Mouse (Mus musculus): Measurements from ENCODE around the gene Itpr2. TPM values are rescaled to one million over a fixed set of nuclear protein-coding genes. Genes with fewer than 3 reads are reported as not detected.

The Itpr2 gene
- total RNA-seq, 2 experiments from 2014 or later = 19.2 to 20.8 TPM

DNA sequence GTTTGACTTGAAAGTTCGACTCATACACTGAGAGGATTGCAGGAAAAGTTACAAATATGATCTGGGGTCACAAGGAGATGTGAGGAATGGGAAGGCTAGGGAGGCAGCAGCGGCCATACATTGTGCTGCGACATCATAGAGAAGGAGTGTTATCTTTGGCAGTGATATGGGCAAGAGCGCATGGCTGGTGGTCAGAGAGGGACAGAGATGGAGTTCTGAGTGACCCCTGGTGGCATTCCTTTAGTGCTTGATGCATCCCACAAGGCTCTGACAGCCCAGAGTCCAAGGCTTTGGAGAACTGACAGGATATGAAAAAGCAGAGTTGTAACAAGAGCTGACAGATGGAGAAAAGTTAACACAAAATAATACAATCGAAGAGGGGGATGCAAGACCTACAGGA, 334.8 kb downstream of the Itpr2 start:
- no peak for DNase-seq (ENCODE audit: low spot score in 2 of 2)
- intact Hi-C loops (cut with DNase I) = no loop called here

- no peak for DNase-seq (ENCODE audit: low spot score in 2 of 2)
- intact Hi-C loops (cut with DNase I) = no loop called here
Observed at GRCm38 (mm10) chr6:146159641-146160040, 342.4 kb downstream of the Itpr2 start.

- no peak for DNase-seq (ENCODE audit: low spot score in 2 of 2)
- intact Hi-C loops (cut with DNase I) = no loop called here
Observed at GRCm38 (mm10) chr6:146158717-146159116, 343.3 kb downstream of the Itpr2 start.

GRCm38 (mm10) chr6:146157983-146158535, 344.0 kb downstream of the Itpr2 start:
- peak; percentile 10 to 16 for DNase-seq (ENCODE audit: low spot score in 2 of 2)
- intact Hi-C loops (cut with DNase I) = no loop called here

GRCm38 (mm10) chr6:146157099-146157498, 344.9 kb downstream of the Itpr2 start:
- intact Hi-C loops (cut with DNase I) = no loop called here
- no peak for DNase-seq (ENCODE audit: low spot score in 2 of 2)

GRCm38 (mm10) chr6:146156536-146156935, 345.5 kb downstream of the Itpr2 start:
- intact Hi-C loops (cut with DNase I) = no loop called here
- DNase-seq (ENCODE audit: low spot score in 2 of 2) = peak in 1 of 2 experiments; percentile 39

GRCm38 (mm10) chr6:146155156-146155734, 346.8 kb downstream of the Itpr2 start:
- DNase-seq (ENCODE audit: low spot score in 2 of 2) = peak in 1 of 2 experiments; percentile 53
- intact Hi-C loops (cut with DNase I) = no loop called here

DNA sequence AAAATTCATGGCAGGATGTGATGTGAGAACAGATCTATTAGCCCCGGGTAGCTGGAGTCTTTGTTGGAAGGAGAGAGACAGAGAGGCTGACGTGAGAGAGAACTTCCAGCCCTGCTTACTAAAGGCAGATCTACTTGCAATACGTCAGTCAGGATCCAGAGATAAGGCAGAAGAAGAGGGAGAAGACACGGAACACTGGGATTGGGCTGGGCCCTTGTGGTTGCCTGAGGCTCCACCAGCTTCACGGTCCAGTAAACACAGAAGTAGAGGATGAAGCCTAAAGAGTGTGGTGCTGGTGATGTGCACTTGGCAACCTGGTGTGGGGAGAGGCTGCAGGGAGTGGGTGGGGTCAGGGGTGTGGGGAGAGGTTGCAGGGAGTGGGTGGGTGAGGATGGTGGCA, 349.2 kb downstream of the Itpr2 start:
- intact Hi-C loops (cut with DNase I) = no loop called here
- DNase-seq (ENCODE audit: low spot score in 2 of 2) = no peak

- intact Hi-C loops (cut with DNase I) = no loop called here
- DNase-seq (ENCODE audit: low spot score in 2 of 2) = peak in 1 of 2 experiments; percentile 37
Observed at GRCm38 (mm10) chr6:146140966-146141585, 360.9 kb downstream of the Itpr2 start.

- DNase-seq (ENCODE audit: low spot score in 2 of 2) = no peak
- intact Hi-C loops (cut with DNase I) = no loop called here
Observed at GRCm38 (mm10) chr6:146140171-146140570, 361.9 kb downstream of the Itpr2 start.

DNA sequence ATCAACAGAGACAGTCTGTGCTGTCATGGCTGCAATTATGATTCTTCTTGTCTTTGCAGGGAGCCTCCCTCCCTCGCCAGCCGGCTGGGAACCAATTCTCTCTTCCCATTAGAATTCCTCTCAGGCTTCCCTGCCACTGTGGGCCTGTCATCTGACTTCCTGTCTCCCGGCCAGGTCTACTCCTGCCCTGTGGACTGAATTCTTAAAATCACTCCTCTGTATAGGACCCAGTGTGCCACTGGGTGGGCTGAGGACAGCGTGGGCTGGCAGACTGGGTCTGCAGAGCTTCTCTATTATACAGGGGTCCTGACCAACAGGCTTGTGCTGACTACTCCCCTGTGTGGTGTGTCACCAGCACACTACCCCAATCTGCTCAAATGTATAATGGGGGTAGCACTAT, 365.4 kb downstream of the Itpr2 start:
- intact Hi-C loops (cut with DNase I) = no loop called here
- DNase-seq (ENCODE audit: low spot score in 2 of 2) = peak; percentile 44 to 62

GRCm38 (mm10) chr6:146136244-146136643, 365.8 kb downstream of the Itpr2 start:
- intact Hi-C loops (cut with DNase I) = no loop called here
- no peak for DNase-seq (ENCODE audit: low spot score in 2 of 2)

GRCm38 (mm10) chr6:146135291-146135690, 366.7 kb downstream of the Itpr2 start:
- no peak for DNase-seq (ENCODE audit: low spot score in 2 of 2)
- intact Hi-C loops (cut with DNase I) = no loop called here

DNA sequence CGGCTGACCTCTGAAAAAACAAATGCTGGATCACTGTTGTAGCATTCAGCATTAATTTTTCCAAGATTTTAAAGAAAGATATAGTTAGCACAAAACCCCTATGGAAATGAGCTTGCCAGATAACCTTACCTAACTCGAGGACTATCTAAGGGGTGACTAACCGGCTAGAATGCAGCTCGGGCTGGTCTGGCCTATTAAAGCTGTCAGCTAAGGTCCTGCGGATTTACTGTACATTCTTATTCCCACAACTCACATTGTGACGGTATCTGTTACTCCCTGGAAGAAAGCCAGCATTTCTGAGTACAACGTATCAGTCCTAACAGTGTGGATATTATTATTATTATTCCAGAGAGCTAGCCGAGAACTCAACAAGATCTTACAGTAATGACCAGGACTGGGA, 368.1 kb downstream of the Itpr2 start:
- intact Hi-C loops (cut with DNase I) = no loop called here
- no peak for DNase-seq (ENCODE audit: low spot score in 2 of 2)

- no peak for DNase-seq (ENCODE audit: low spot score in 2 of 2)
- intact Hi-C loops (cut with DNase I) = no loop called here
Observed at GRCm38 (mm10) chr6:146129066-146129465, 373.0 kb downstream of the Itpr2 start.

GRCm38 (mm10) chr6:146126823-146127681, 375.0 kb downstream of the Itpr2 start:
- intact Hi-C loops (cut with DNase I) = no loop called here

DNA sequence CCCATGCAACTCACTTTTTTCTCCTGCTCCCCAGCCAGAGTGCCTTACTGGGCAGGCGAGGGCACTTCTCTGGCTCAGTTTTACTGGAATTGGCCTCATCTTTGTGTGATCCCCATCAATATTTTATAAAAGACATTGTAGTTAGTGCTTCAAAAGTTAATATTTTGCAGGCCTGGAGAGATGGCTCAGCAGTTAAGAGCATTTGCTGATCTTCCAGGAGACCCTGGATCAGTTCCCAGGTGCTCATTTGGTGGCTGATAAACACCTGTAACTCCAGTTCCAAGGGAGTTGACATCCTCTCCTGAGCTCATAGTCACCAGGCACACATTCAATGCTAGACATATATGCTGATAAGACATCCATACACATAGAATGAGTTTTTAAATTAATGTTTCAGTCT, 376.4 kb downstream of the Itpr2 start:
- DNase-seq (ENCODE audit: low spot score in 2 of 2) = no peak
- intact Hi-C loops (cut with DNase I) = no loop called here

More at GRCm38 (mm10) chr6:146126823-146127681, 375.0 kb downstream of the Itpr2 start:
- DNase-seq (ENCODE audit: low spot score in 2 of 2) = peak in 1 of 2 experiments; percentile 47

DNA sequence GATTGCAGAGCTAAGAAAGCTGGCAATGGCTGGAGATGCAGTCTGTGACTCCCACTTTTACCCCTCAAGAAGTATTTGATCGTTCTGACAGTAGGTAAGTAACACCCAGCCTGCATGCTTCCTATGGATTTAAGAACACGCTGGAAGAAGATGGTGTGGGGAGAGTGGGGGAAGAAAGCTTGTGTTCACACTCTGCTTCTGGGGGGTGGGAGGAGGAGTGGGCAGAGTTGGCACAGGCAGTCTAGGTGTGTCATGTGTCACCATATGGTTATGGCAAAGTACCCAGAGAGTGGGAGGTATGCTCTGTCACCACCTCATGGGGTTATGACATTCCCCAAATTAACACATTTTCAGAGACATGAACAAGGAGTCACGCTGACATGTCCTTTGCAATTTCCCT, 377.5 kb downstream of the Itpr2 start:
- intact Hi-C loops (cut with DNase I) = no loop called here
- peak in 1 of 2 experiments; percentile 43 for DNase-seq (ENCODE audit: low spot score in 2 of 2)

GRCm38 (mm10) chr6:146123656-146124055, 378.4 kb downstream of the Itpr2 start:
- intact Hi-C loops (cut with DNase I) = no loop called here
- DNase-seq (ENCODE audit: low spot score in 2 of 2) = no peak

DNA sequence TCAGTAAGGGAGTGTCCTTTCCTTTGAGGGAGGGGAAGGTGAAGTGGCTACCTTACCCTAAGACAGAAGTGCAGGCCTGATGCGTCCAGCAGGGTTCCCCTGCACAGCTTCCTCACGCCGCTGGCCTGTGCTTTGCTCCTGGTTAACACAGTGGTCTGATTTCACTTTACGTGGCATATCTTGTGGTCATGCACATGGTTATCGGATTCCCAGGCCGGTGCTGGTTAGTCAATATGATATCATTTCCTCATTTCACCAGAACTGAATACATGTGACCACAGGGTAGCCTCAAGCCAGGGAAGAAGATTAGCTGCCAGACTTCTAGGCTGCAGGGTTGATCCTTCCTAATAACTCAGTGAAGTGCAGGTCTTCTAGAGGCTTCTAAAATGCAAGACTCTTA, 381.9 kb downstream of the Itpr2 start:
- DNase-seq (ENCODE audit: low spot score in 2 of 2) = no peak
- intact Hi-C loops (cut with DNase I) = no loop called here
